Mouse (Mus musculus) stomach, embryonic 15.5 days (tissue): Measurements from ENCODE around the gene Pyurf. TPM values are rescaled to one million over a fixed set of nuclear protein-coding genes. Genes with fewer than 3 reads are reported as not detected.

Experiments used
- ATAC-seq: fragments of 200-750 bp; cut with Nextera tagmentation; 2 replicates; pipeline ENCODE4 v1.8.0; 2017; ENCODE audit warnings: low read depth, moderate number of reproducible peaks, moderate TSS enrichment; ENCODE audit not compliant: insufficient read depth, low FRiP score
- H3K27ac ChIP-seq: fragments of 300-500 bp; sonication (generic); 2 replicates; pipeline ENCODE4 v1.5.1; 2015; ENCODE audit warnings: mild to moderate bottlenecking, inconsistent platforms
- H3K27me3 ChIP-seq: fragments of 300-500 bp; sonication (generic); replicated peaks from 2 replicates; pipeline ENCODE4 v1.6.1; 2015; ENCODE audit warnings: inconsistent platforms
- H3K36me3 ChIP-seq: fragments of 300-500 bp; sonication (generic); 2 replicates; pipeline ENCODE4 v1.6.1; 2015; ENCODE audit warnings: inconsistent platforms
- H3K4me1 ChIP-seq: fragments of 300-500 bp; sonication (generic); 2 replicates; pipeline ENCODE4 v1.6.1; 2015; ENCODE audit warnings: inconsistent platforms
- H3K4me2 ChIP-seq: fragments of 300-500 bp; sonication (generic); 2 replicates; pipeline ENCODE4 v1.6.1; 2015; ENCODE audit warnings: mild to moderate bottlenecking, inconsistent platforms
- H3K4me3 ChIP-seq: fragments of 300-500 bp; sonication (generic); replicated peaks from 2 replicates; pipeline ENCODE4 v1.5.1; 2015; ENCODE audit warnings: inconsistent platforms
- H3K9ac ChIP-seq: fragments of 300-500 bp; sonication (generic); 2 replicates; pipeline ENCODE4 v1.6.1; 2015; ENCODE audit warnings: inconsistent platforms
- H3K9me3 ChIP-seq: fragments of 300-500 bp; sonication (generic); 2 replicates; pipeline ENCODE4 v1.6.1; 2016; ENCODE audit warnings: inconsistent platforms
- WGBS: fragments of 180-500 bp; shearing (Covaris S2); methylation state at CpG from one replicate; pipeline ENCODE4 v1.1.7; 2015; 5-methylcytosine and 5-hydroxymethylcytosine counted together
- polyA plus RNA-seq: library from polyadenylated mRNA; unstranded; fragments of >200 nt; fragmentation: Nextera tagmentation; extraction: Ambion mirVana; gene quantifications from 2 replicates; pipeline ENCODE4 v1.2.1, GENCODE M21; 2015

Gene Pyurf
- polyA plus RNA-seq, 1 experiment from 2014 or later = 18.2 TPM

DNA sequence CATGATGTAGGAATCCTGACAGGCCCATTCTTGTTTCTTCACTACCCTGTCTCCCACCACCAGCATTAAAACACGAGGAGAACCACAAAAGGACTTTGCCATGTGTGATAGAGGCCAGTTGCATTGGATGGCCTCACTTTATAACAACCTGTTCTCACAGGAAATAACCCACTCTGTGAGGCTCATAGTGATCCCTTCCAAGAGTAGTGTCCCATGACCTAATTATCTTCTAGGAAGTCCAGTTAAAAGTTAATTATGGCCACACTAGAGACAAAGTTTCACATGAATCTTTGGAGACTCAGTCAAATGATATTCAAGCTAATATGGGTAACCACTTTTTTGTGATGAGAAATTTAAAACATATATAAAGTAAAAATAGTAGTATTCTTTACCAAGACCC lies 44.6 kb downstream of the Pyurf start:
- Histone ChIP-seq H3K27me3 (no peaks in the 10 kb centered on the region), H3K9ac (no peak overlapping the region), H3K27ac (no peak overlapping the region), H3K4me2 (no peak overlapping the region), H3K4me3 (no peak overlapping the region), H3K9me3 (no peaks in the 10 kb centered on the region), H3K36me3 (no peaks in the 10 kb centered on the region), H3K4me1 (no peaks in the 10 kb centered on the region)
- ATAC-seq = no peak
- 67% methylated on average over 1 of the region's 1 CpGs for WGBS

DNA sequence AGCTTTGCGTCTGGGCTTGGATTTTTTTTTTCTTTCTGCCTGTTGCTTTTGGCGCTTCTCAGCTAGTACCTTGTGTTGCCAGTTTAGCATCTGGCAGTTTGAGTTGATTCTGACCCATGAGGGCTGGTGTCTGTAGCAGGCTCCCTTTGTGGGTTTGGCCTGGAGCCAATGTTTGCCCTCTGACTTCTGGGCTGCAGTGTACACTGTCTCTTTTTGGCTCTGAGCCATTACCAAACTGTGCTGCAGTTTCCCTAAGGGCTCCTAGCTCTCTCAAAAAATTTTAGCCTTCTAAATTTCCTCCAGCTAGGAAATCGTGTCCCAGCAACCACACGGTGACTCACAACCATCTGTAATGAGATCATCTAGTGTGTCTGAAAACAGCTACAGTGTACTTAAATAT lies 50.1 kb downstream of the Pyurf start:
- Histone ChIP-seq H3K27me3 (no peaks in the 10 kb centered on the region), H3K27ac (no peak overlapping the region), H3K4me1 (no peaks in the 10 kb centered on the region), H3K4me2 (no peak overlapping the region), H3K9ac (no peak overlapping the region), H3K9me3 (no peaks in the 10 kb centered on the region), H3K36me3 (no peaks in the 10 kb centered on the region), H3K4me3 (no peak overlapping the region)
- peak; percentile 88 for ATAC-seq
- WGBS = 18% methylated on average over 4 of the region's 4 CpGs

DNA sequence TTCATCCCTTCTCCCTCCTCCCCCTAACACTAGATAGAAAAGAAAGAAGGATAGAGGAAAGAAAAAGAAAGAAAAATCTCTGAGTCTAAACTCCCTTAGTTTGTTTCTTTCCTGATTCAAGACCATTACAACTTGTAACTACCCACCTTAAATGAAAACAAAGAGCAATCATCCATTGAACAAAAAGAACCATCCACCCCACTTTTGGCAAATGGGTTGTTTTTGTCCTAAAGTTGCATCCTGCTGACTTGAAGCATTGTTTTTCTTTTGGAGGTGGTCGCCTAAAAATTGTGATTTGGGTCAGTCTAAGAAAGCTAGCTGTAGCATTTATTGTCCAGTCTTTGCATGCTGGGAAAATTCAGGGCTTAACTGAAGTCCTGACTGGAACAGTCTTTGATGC lies 52.3 kb downstream of the Pyurf start:
- no peak for ATAC-seq
- Histone ChIP-seq H3K4me2 (no peak overlapping the region), H3K27me3 (no peaks in the 10 kb centered on the region), H3K36me3 (no peaks in the 10 kb centered on the region), H3K9ac (no peak overlapping the region), H3K4me1 (no peaks in the 10 kb centered on the region), H3K27ac (no peak overlapping the region), H3K9me3 (no peaks in the 10 kb centered on the region), H3K4me3 (no peak overlapping the region)
- WGBS = 73% methylated on average over 1 of the region's 1 CpGs

Other genes starting within 250 kb of the Pyurf start
- gene Ppm1k, start 156.6 kb downstream of the Pyurf start, polyA plus RNA-seq = 4.5 and 4.9 TPM in 2 replicates
- 2.6 and 3.5 TPM in 2 replicates for gene Herc6, start 111.1 kb downstream of the Pyurf start, polyA plus RNA-seq
- 19.5 and 21.6 TPM in 2 replicates for gene Lancl2, start 10.5 kb upstream of the Pyurf start, polyA plus RNA-seq
- 45.4 and 46.2 TPM in 2 replicates for gene Vopp1, start 133.1 kb upstream of the Pyurf start, polyA plus RNA-seq
- gene Vmn1r21, start 158.3 kb upstream of the Pyurf start, polyA plus RNA-seq = not detected in 2 replicates
- not detected in 2 replicates for gene Vmn1r22, start 215.9 kb upstream of the Pyurf start, polyA plus RNA-seq
- not detected in 2 replicates for gene Vmn1r23, start 234.8 kb upstream of the Pyurf start, polyA plus RNA-seq